Mouse (Mus musculus): ENCODE results near the gene Pde6d. TPM values are rescaled to one million over a fixed set of nuclear protein-coding genes. Genes with fewer than 3 reads are reported as not detected.
"Not testable (repeated sequence)": the region's sequence is repeated elsewhere in the genome, so short reads cannot be mapped to it uniquely, and the experiment has no call there.

The Pde6d gene
- polyA plus RNA-seq, 1 experiment from 2014 or later = 75.8 TPM

GRCm38 (mm10) chr1:86559232-86559631 is 23.2 kb downstream of the Pde6d start:
- 89% methylated on average over 3 of the region's 3 CpGs for WGBS
- ATAC-seq (ENCODE audit: low FRiP score, low read depth) = no peak
- H3K36me3 ChIP-seq = peaks cover 53% of the 10 kb centered on the region
- H3K27me3 ChIP-seq = no peaks in the 10 kb centered on the region
- H3K9me3 ChIP-seq = no peaks in the 10 kb centered on the region
- H3K27ac ChIP-seq = no peak overlapping the region
- H3K4me1 ChIP-seq = no peaks in the 10 kb centered on the region
- no peak overlapping the region for H3K9ac ChIP-seq
- no peak overlapping the region for H3K4me3 ChIP-seq
- H3K4me2 ChIP-seq (replicated peaks) = no peak overlapping the region

- ATAC-seq (ENCODE audit: low FRiP score, low read depth) = no peak
- Histone ChIP-seq H3K9ac (no peak overlapping the region), H3K4me1 (no peaks in the 10 kb centered on the region), H3K9me3 (no peaks in the 10 kb centered on the region), H3K36me3 (peaks cover 39% of the 10 kb centered on the region), H3K4me2 (replicated peaks) (no peak overlapping the region), H3K27ac (no peak overlapping the region), H3K4me3 (no peak overlapping the region), H3K27me3 (no peaks in the 10 kb centered on the region)
- WGBS = 73% methylated on average over 7 of the region's 7 CpGs
Measured at GRCm38 (mm10) chr1:86557872-86558271, 24.6 kb downstream of the Pde6d start.

GRCm38 (mm10) chr1:86555665-86556064 is 26.8 kb downstream of the Pde6d start:
- no peak overlapping the region for H3K4me3 ChIP-seq
- no peak overlapping the region for H3K9ac ChIP-seq
- no peak overlapping the region for H3K4me2 ChIP-seq (replicated peaks)
- H3K4me1 ChIP-seq = no peaks in the 10 kb centered on the region
- 85% methylated on average over 3 of the region's 3 CpGs for WGBS
- ATAC-seq (ENCODE audit: low FRiP score, low read depth) = no peak
- H3K27me3 ChIP-seq = no peaks in the 10 kb centered on the region
- H3K9me3 ChIP-seq = no peaks in the 10 kb centered on the region
- no peak overlapping the region for H3K27ac ChIP-seq
- peaks cover 45% of the 10 kb centered on the region for H3K36me3 ChIP-seq

GRCm38 (mm10) chr1:86551877-86552276 is 30.6 kb downstream of the Pde6d start:
- Histone ChIP-seq H3K4me2 (replicated peaks) (no peak overlapping the region), H3K9me3 (no peaks in the 10 kb centered on the region), H3K27ac (no peak overlapping the region), H3K36me3 (peaks cover 44% of the 10 kb centered on the region), H3K9ac (no peak overlapping the region), H3K4me3 (no peak overlapping the region), H3K27me3 (no peaks in the 10 kb centered on the region), H3K4me1 (no peaks in the 10 kb centered on the region)
- 50% methylated on average over 2 of the region's 2 CpGs for WGBS
- no peak for ATAC-seq (ENCODE audit: low FRiP score, low read depth)

- no peaks in the 10 kb centered on the region for H3K4me1 ChIP-seq
- peaks cover 46% of the 10 kb centered on the region for H3K36me3 ChIP-seq
- no peak overlapping the region for H3K4me2 ChIP-seq (replicated peaks)
- no peak overlapping the region for H3K4me3 ChIP-seq
- H3K9me3 ChIP-seq = no peaks in the 10 kb centered on the region
- H3K27me3 ChIP-seq = no peaks in the 10 kb centered on the region
- no peak for ATAC-seq (ENCODE audit: low FRiP score, low read depth)
- no peak overlapping the region for H3K9ac ChIP-seq
- H3K27ac ChIP-seq = no peak overlapping the region
- WGBS = 79% methylated on average over 4 of the region's 4 CpGs
Measured at GRCm38 (mm10) chr1:86551299-86551698, 31.1 kb downstream of the Pde6d start.

GRCm38 (mm10) chr1:86546797-86547196 is 35.6 kb downstream of the Pde6d start:
- WGBS = 63% methylated on average over 3 of the region's 3 CpGs
- Histone ChIP-seq H3K4me1 (no peaks in the 10 kb centered on the region), H3K4me3 (no peak overlapping the region), H3K27me3 (no peaks in the 10 kb centered on the region), H3K36me3 (peaks cover 76% of the 10 kb centered on the region), H3K9me3 (no peaks in the 10 kb centered on the region), H3K4me2 (replicated peaks) (no peak overlapping the region), H3K9ac (no peak overlapping the region), H3K27ac (no peak overlapping the region)
- no peak for ATAC-seq (ENCODE audit: low FRiP score, low read depth)

GRCm38 (mm10) chr1:86542584-86542983 is 39.8 kb downstream of the Pde6d start:
- Histone ChIP-seq H3K27ac (no peak overlapping the region), H3K9me3 (no peaks in the 10 kb centered on the region), H3K27me3 (no peaks in the 10 kb centered on the region), H3K4me1 (no peaks in the 10 kb centered on the region), H3K9ac (no peak overlapping the region), H3K4me2 (replicated peaks) (no peak overlapping the region), H3K36me3 (peaks cover 65% of the 10 kb centered on the region), H3K4me3 (no peak overlapping the region)
- ATAC-seq (ENCODE audit: low FRiP score, low read depth) = no peak
- 96% methylated on average over 2 of the region's 2 CpGs for WGBS

- ATAC-seq (ENCODE audit: low FRiP score, low read depth); H3K9me3 ChIP-seq; H3K27ac ChIP-seq; H3K4me2 ChIP-seq (replicated peaks); H3K4me1 ChIP-seq; H3K9ac ChIP-seq; H3K4me3 ChIP-seq; H3K27me3 ChIP-seq: not testable (repeated sequence)
- 87% methylated on average over 12 of the region's 12 CpGs for WGBS
- H3K36me3 ChIP-seq = peaks cover 42% of the 10 kb centered on the region
Measured at GRCm38 (mm10) chr1:86539583-86539982, 42.8 kb downstream of the Pde6d start.

- H3K4me2 ChIP-seq (replicated peaks) = no peak overlapping the region
- no peak overlapping the region for H3K9ac ChIP-seq
- no peaks in the 10 kb centered on the region for H3K9me3 ChIP-seq
- peaks cover 35% of the 10 kb centered on the region for H3K36me3 ChIP-seq
- H3K4me1 ChIP-seq = no peaks in the 10 kb centered on the region
- no peaks in the 10 kb centered on the region for H3K27me3 ChIP-seq
- H3K27ac ChIP-seq = no peak overlapping the region
- ATAC-seq (ENCODE audit: low FRiP score, low read depth) = no peak
- H3K4me3 ChIP-seq = no peak overlapping the region
- WGBS = 48% methylated on average over 3 of the region's 3 CpGs
Measured at GRCm38 (mm10) chr1:86538383-86538782, 44.0 kb downstream of the Pde6d start.

- 86% methylated on average over 6 of the region's 6 CpGs for WGBS
- H3K4me3 ChIP-seq = no peak overlapping the region
- no peaks in the 10 kb centered on the region for H3K9me3 ChIP-seq
- no peak overlapping the region for H3K27ac ChIP-seq
- no peak overlapping the region for H3K9ac ChIP-seq
- no peak overlapping the region for H3K4me2 ChIP-seq (replicated peaks)
- peaks cover 32% of the 10 kb centered on the region for H3K4me1 ChIP-seq
- no peak for ATAC-seq (ENCODE audit: low FRiP score, low read depth)
- H3K36me3 ChIP-seq = peaks cover 42% of the 10 kb centered on the region
- H3K27me3 ChIP-seq = no peaks in the 10 kb centered on the region
Measured at GRCm38 (mm10) chr1:86533411-86534130, 48.9 kb downstream of the Pde6d start.

- 25% methylated on average over 11 of the region's 11 CpGs for WGBS
- Histone ChIP-seq H3K4me2 (replicated peaks) (peak overlapping the region; percentile 46), H3K4me1 (peaks cover 32% of the 10 kb centered on the region), H3K36me3 (peaks cover 40% of the 10 kb centered on the region), H3K27me3 (no peaks in the 10 kb centered on the region), H3K27ac (no peak overlapping the region), H3K4me3 (peak overlapping the region; percentile 19; the same call in 1 of the 2 replicates), H3K9ac (peak overlapping the region; percentile 50; the same call in 1 of the 2 replicates), H3K9me3 (no peaks in the 10 kb centered on the region)
- peak; percentile 26 for ATAC-seq (ENCODE audit: low FRiP score, low read depth)
Measured at GRCm38 (mm10) chr1:86532362-86533051, 49.9 kb downstream of the Pde6d start.

- Histone ChIP-seq H3K4me3 (peak overlapping the region; percentile 19), H3K4me1 (peaks cover 32% of the 10 kb centered on the region), H3K27ac (peak overlapping the region; percentile 44), H3K4me2 (replicated peaks) (peak overlapping the region; percentile 46), H3K36me3 (peaks cover 35% of the 10 kb centered on the region), H3K9me3 (no peaks in the 10 kb centered on the region), H3K9ac (peak overlapping the region; percentile 50), H3K27me3 (no peaks in the 10 kb centered on the region)
- peak; percentile 13 for ATAC-seq (ENCODE audit: low FRiP score, low read depth)
- 6% methylated on average over 13 of the region's 13 CpGs for WGBS
Measured at GRCm38 (mm10) chr1:86531547-86532321, 50.7 kb downstream of the Pde6d start.
